Mouse (Mus musculus) myocyte (in vitro differentiated cells): ENCODE data around the gene Heg1.

ENCODE experiments used
- CEBPB ChIP-seq: IDR thresholded peaks from 2 replicates; pipeline ENCODE4 v1.6.1; 2011; ENCODE audit warnings: mild to moderate bottlenecking, moderate library complexity; ENCODE audit not compliant: poor library complexity, insufficient read depth, severe bottlenecking
- E2F4 ChIP-seq: IDR thresholded peaks from one replicate; pipeline ENCODE4 v1.6.1; 2011; ENCODE audit warnings: mild to moderate bottlenecking, control low read depth, moderate library complexity; ENCODE audit not compliant: insufficient read depth
- MAX ChIP-seq: IDR thresholded peaks from one replicate; pipeline ENCODE4 v1.6.1; 2011; ENCODE audit warnings: low read depth, mild to moderate bottlenecking, control low read depth
- MYOD1 ChIP-seq, 3 experiments: IDR thresholded peaks; one replicate each; pipeline ENCODE4 v1.6.1; 2011; ENCODE audit warnings: control low read depth in 2 of 3, low read depth in 2 of 3, mild to moderate bottlenecking in 2 of 3, moderate library complexity in 1 of 3; ENCODE audit not compliant: insufficient read length in 2 of 3, control insufficient read depth in 1 of 3
- MYOG ChIP-seq, 3 experiments: IDR thresholded peaks; one replicate each; pipeline ENCODE4 v1.6.1; 2011; ENCODE audit warnings: control low read depth in 2 of 3, low read depth in 2 of 3, mild to moderate bottlenecking in 2 of 3; ENCODE audit not compliant: insufficient read length in 2 of 3, control insufficient read depth in 1 of 3, insufficient read depth in 1 of 3
- POLR2A ChIP-seq: IDR thresholded peaks from one replicate; pipeline ENCODE4 v1.6.1; 2011; ENCODE audit warnings: low read depth, mild to moderate bottlenecking, control low read depth, moderate library complexity; ENCODE audit not compliant: insufficient read length
- POLR2AphosphoS2 ChIP-seq: IDR thresholded peaks from one replicate; pipeline ENCODE4 v1.6.1; 2011; ENCODE audit warnings: low read depth, control low read depth; ENCODE audit not compliant: insufficient read length
- SRF ChIP-seq: IDR thresholded peaks from one replicate; pipeline ENCODE4 v1.6.1; 2011; ENCODE audit warnings: low read depth; ENCODE audit not compliant: control insufficient read depth, insufficient read length
- TCF12 ChIP-seq: IDR thresholded peaks from one replicate; pipeline ENCODE4 v1.6.1; 2011; ENCODE audit warnings: mild to moderate bottlenecking, control low read depth; ENCODE audit not compliant: poor library complexity, insufficient read depth, severe bottlenecking
- TCF3 ChIP-seq: IDR thresholded peaks from one replicate; pipeline ENCODE4 v1.6.1; 2011; ENCODE audit warnings: low read depth, control low read depth; ENCODE audit not compliant: insufficient read length
- USF1 ChIP-seq: IDR thresholded peaks from one replicate; pipeline ENCODE4 v1.6.1; 2011; ENCODE audit warnings: low read depth, mild to moderate bottlenecking, control low read depth, moderate library complexity

DNA sequence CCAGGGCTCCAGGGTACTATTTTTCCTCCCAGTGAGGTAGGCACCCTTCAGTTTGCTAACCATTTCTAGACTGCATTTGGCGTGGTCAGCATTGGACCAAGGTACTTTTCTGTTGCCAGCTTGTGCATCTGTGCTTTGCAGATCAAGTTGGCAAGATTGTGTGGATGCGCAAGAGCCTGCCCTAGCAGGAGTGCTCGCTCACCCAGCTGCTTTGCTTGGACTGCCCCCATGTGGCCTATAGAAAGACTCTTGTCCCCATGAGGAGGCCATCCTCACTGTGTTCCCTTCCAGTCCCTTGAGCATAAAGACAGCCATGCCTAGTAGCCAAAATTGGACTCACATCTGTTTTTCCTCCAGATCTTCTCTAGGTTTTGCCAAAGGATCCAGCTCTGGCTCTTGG lies 55.6 kb downstream of the Heg1 start:
- no peak for TF ChIP-seq SRF
- TF ChIP-seq USF1 = no peak
- no peak for TF ChIP-seq POLR2AphosphoS2
- no peak for TF ChIP-seq TCF3
- TF ChIP-seq POLR2A = no peak
- no peak for TF ChIP-seq MAX
- TF ChIP-seq E2F4 = no peak
- no peak for TF ChIP-seq MYOD1 (IDR thresholded peaks at IDR 0.05; ENCODE audit: control insufficient read depth in 1 of 3, insufficient read length in 2 of 3, low read depth in 2 of 3)
- TF ChIP-seq MYOG (IDR thresholded peaks at IDR 0.05; ENCODE audit: control insufficient read depth in 1 of 3, insufficient read depth in 1 of 3, insufficient read length in 2 of 3, low read depth in 2 of 3) = no peak
- TF ChIP-seq TCF12 = no peak
- TF ChIP-seq CEBPB = no peak
